8 mouse cellular contexts compared by ENCODE assay signal in genomic region chr9:121299223-121299755, GRCm38 (mm10). TPM values are rescaled to one million over a fixed set of nuclear protein-coding genes. Genes with fewer than 3 reads are reported as not detected.
A peak's percentile ranks its signal among the peaks of the same experiment; 100 is the strongest.
DNase-seq lines count a peak whose midpoint lies in the region; ATAC-seq and TF ChIP-seq lines count a peak whose summit lies in the region.

No protein-coding gene starts in this region.

- 68% methylated on average over 9 of the region's 9 CpGs for WGBS in kidney, postnatal 0 days
- WGBS in embryonic facial prominence, embryonic 11.5 days, result 70% methylated on average over 9 of the region's 9 CpGs

- DNase-seq in kidney, postnatal 0 days (ENCODE audit: low spot score), result no peak
- DNase-seq in kidney, postnatal 10 days, result no peak
- DNase-seq in embryonic facial prominence, embryonic 11.5 days (ENCODE audit: low spot score), result no peak
- peak; percentile 81 for DNase-seq in induced T-regulatory cell, adult 2 months (ENCODE audit: low read depth)
- DNase-seq in naive thymus-derived CD4-positive, alpha-beta T cell, adult 2 months (ENCODE audit: low read depth), result peak; percentile 43
- DNase-seq in layer of hippocampus, postnatal 25 days (ENCODE audit: extremely low spot score in 1 of 2, low spot score in 1 of 2), result no peak
- DNase-seq in frontal cortex, postnatal 14 days (ENCODE audit: low spot score in 2 of 2), result no peak

- no peak overlapping the region for H3K4me3 ChIP-seq in kidney, postnatal 0 days (replicated peaks; ENCODE audit: low read depth, low read length)
- no peak overlapping the region for H3K4me3 ChIP-seq in embryonic facial prominence, embryonic 11.5 days (ENCODE audit: low read depth, low read length)

- peak overlapping the region; percentile 97; the same call in 1 of the 2 replicates for H3K9ac ChIP-seq in kidney, postnatal 0 days (ENCODE audit: low read depth, low read length)
- no peak overlapping the region for H3K9ac ChIP-seq in embryonic facial prominence, embryonic 11.5 days (replicated peaks; ENCODE audit: low read length)

- no peak for TF ChIP-seq CTCF in kidney, postnatal 0 days (IDR thresholded peaks at IDR 0.05; ENCODE audit: low read depth)

- no peaks in the 10 kb centered on the region for H3K9me3 ChIP-seq in kidney, postnatal 0 days (replicated peaks; ENCODE audit: low read length)
- H3K9me3 ChIP-seq in embryonic facial prominence, embryonic 11.5 days (replicated peaks; ENCODE audit: control insufficient read depth, low read length), result no peaks in the 10 kb centered on the region

- peaks cover 31% of the 10 kb centered on the region for H3K4me1 ChIP-seq in kidney, postnatal 0 days (replicated peaks; ENCODE audit: insufficient read depth, low read length)
- peaks cover 5% of the 10 kb centered on the region for H3K4me1 ChIP-seq in embryonic facial prominence, embryonic 11.5 days (ENCODE audit: control insufficient read depth, insufficient read depth, low read length)

- ATAC-seq in kidney, postnatal 0 days (replicated peaks; ENCODE audit: low FRiP score, low read depth), result no peak
- ATAC-seq in embryonic facial prominence, embryonic 11.5 days (replicated peaks; ENCODE audit: insufficient number of reproducible peaks, low FRiP score, low TSS enrichment, low read depth), result no peak
- ATAC-seq in monocyte, adult 5-6 weeks (replicated peaks; ENCODE audit: insufficient number of reproducible peaks, low FRiP score, low TSS enrichment, poor library complexity, severe bottlenecking), result no peak

- peak overlapping the region; percentile 88 for H3K4me2 ChIP-seq in kidney, postnatal 0 days (ENCODE audit: low read length)
- H3K4me2 ChIP-seq in embryonic facial prominence, embryonic 11.5 days (ENCODE audit: low read depth, low read length), result peak overlapping the region; percentile 97; the same call in 1 of the 2 replicates

- H3K27ac ChIP-seq in kidney, postnatal 0 days, result no peak overlapping the region
- H3K27ac ChIP-seq in embryonic facial prominence, embryonic 11.5 days (replicated peaks; ENCODE audit: low read depth, low read length), result no peak overlapping the region

- no peaks in the 10 kb centered on the region for H3K36me3 ChIP-seq in kidney, postnatal 0 days (ENCODE audit: insufficient read depth, low read length)
- no peaks in the 10 kb centered on the region for H3K36me3 ChIP-seq in embryonic facial prominence, embryonic 11.5 days (replicated peaks; ENCODE audit: control insufficient read depth, insufficient read depth, low read depth, low read length)

- no peaks in the 10 kb centered on the region for H3K27me3 ChIP-seq in kidney, postnatal 0 days (ENCODE audit: insufficient read depth, low read length)
- peaks cover 3% of the 10 kb centered on the region; the same call in 1 of the 2 replicates for H3K27me3 ChIP-seq in embryonic facial prominence, embryonic 11.5 days (ENCODE audit: control insufficient read depth, insufficient read depth, low read length)

RNA-seq across cellular contexts. Expression of gene Trak1, which starts 2.0 kb away (rescaled TPM):
- 11.6 and 13.0 TPM in 2 replicates for polyA plus RNA-seq in kidney, postnatal 0 days (2015; fragmentation: Nextera tagmentation; extraction: Ambion mirVana)
- 8.8 and 10.1 TPM in 2 replicates for polyA plus RNA-seq in embryonic facial prominence, embryonic 11.5 days (2014; fragmentation: Nextera tagmentation; extraction: Ambion mirVana)
- 100 to 1,000 TPM; 223 to 246 TPM for total RNA-seq in layer of hippocampus, postnatal 25 days (2021)
- total RNA-seq in monocyte, adult 5-6 weeks (2017), result 26.0 to 55.3 TPM (median 29.2 TPM) in 3 replicates

RNA-seq across cellular contexts. Expression of gene Ulk4, which starts 22.3 kb away (rescaled TPM):
- 135 and 136 TPM in 2 replicates for polyA plus RNA-seq in kidney, postnatal 0 days (2015; fragmentation: Nextera tagmentation; extraction: Ambion mirVana)
- polyA plus RNA-seq in embryonic facial prominence, embryonic 11.5 days (2014; fragmentation: Nextera tagmentation; extraction: Ambion mirVana), result 193 and 213 TPM in 2 replicates
- total RNA-seq in layer of hippocampus, postnatal 25 days (2021), result 1 to 10 TPM; 7.4 to 8.6 TPM
- 1.1 to 7.0 TPM (median 3.2 TPM) in 3 replicates for total RNA-seq in monocyte, adult 5-6 weeks (2017)

Comparison
In these comparisons a context has a peak if more than half of its experiments do, and no peak if none do; other contexts are left out.
1. DNase-seq: peak in induced T-regulatory cell, adult 2 months (single experiment) and naive thymus-derived CD4-positive, alpha-beta T cell, adult 2 months (single experiment); none in kidney, postnatal 0 days (single experiment), kidney, postnatal 10 days (single experiment), embryonic facial prominence, embryonic 11.5 days (single experiment), layer of hippocampus, postnatal 25 days (0 of 2) and frontal cortex, postnatal 14 days (0 of 2).